Mouse (Mus musculus): ENCODE results near the gene Sumo3.

Sumo3 gene

GRCm38 (mm10) chr10:77626036-77626435 lies 20.1 kb downstream of the Sumo3 start:
- no peak for DNase-seq (ENCODE audit: low spot score in 2 of 2)

DNA sequence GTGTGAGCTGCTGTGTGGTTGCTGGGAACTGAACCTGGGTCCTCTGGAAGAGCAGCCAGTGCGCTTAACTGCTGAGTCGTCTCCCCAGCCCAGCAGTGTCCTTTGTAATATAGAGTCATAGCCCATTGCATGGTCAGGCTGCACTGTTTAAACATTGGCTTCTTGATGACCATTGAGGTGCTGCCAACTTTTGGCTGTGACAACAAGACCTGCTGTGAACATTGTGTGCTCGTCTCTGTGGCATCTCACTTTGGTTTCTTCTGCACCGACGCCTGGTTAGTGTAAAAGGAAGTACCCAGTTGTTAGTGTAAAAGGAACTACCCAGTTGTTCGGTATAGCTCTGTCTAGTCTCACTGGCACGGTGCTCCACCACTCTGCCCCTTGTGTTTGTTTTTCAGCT lies 20.7 kb downstream of the Sumo3 start:
- peak; percentile 44 to 71 for DNase-seq (ENCODE audit: low spot score in 2 of 2)

- DNase-seq (ENCODE audit: low spot score in 2 of 2): peak; percentile 78 to 84
Measured at GRCm38 (mm10) chr10:77627497-77627896, 21.6 kb downstream of the Sumo3 start.

DNA sequence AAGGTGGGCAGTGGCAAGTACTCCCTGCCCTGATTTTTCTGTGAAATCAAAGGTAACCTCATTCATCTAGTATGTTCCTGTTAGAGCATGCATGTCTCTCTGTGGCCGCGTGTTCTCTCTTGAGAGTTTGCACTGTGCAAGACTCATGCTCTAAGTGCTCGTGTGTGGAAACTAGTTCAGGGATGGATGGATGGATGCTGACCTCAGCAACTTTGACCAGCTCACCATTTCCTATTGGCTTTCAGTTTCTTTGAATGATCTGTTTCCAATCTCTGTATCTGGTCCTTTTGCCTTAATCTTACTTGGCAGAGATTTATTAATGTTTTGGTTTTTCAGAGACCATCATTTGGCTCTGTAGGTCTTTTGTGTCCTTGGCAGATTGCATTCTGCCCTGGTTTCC lies 23.3 kb downstream of the Sumo3 start:
- no peak for DNase-seq (ENCODE audit: low spot score in 2 of 2)

- peak; percentile 46 to 67 for DNase-seq (ENCODE audit: low spot score in 2 of 2)
Measured at GRCm38 (mm10) chr10:77629970-77630369, 24.1 kb downstream of the Sumo3 start.

GRCm38 (mm10) chr10:77634016-77634415 lies 28.1 kb downstream of the Sumo3 start:
- peak in 1 of 2 experiments; percentile 46 for DNase-seq (ENCODE audit: low spot score in 2 of 2)

DNA sequence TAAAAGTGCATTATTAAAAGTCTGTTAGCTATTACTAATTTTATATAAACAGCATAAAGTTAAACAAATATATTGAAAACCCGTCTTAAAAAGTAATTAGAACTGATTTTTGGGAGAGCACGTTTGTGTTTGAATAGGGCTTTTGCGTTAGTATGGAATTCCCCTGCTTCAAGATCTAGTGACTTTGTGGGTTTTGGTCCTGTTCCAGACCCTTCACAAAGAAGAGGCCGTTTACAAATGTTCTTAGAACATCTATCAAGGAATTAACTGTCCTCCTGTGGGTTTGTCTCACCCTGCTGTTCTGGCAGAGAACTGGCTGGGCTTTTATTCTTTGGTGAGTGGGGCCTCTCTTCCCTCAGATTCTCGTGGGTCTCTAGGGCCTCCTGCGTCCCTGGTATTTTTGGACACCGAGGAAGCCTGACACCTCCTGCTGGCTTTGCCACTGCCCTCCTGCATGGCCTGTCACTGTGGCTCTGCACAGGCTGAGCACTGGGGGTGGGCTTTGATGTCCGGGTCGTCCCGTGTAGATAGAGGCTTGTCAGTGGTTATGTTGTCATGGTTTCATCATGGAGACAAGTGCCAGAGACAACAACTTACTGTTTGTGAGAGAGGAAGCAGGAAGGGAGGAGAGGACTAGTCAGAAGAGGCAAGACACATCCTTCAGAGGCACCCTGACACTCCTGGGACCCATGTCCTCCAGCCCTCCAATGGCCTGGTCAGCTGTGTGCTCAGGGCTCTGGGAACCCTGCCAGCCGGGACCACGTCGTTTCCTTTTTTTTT lies 28.7 kb downstream of the Sumo3 start:
- DNase-seq (ENCODE audit: low spot score in 2 of 2): no peak

DNA sequence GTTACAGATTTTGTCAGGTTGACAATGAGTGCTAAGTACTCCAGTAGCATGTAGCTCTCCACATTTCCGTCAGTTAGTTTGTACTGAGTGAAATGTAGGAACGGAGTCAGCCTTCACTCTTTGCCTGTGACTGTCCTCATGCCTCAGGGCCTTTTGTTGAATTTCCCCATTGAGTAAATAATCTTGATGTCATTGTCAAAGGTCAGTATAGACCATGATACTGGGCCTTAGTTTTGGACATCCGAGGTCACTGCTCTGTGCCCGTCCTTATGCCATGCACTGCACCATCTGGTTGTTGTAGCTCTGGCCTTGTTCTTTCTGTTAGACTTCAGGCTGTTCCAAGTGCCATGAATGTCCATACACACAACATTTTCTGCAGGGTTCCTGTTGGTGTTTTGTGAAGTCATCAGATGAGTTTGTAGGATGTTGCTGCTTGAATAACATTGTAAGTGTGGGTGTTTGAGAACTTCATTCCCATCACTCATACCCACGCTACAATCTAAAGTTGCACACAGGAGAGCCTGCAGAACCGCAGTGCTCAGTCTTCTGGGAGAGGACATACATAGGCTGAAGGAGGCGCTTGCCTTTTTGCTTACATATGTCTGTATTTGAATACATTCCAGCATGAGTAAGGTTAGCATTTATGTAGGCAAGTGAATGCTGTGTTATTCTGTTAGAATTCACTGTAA lies 30.5 kb downstream of the Sumo3 start:
- DNase-seq (ENCODE audit: low spot score in 2 of 2): no peak

- DNase-seq (ENCODE audit: low spot score in 2 of 2): no peak
Measured at GRCm38 (mm10) chr10:77638956-77639355, 33.1 kb downstream of the Sumo3 start.

GRCm38 (mm10) chr10:77643160-77643559 lies 37.3 kb downstream of the Sumo3 start:
- DNase-seq (ENCODE audit: low spot score in 2 of 2): no peak

DNA sequence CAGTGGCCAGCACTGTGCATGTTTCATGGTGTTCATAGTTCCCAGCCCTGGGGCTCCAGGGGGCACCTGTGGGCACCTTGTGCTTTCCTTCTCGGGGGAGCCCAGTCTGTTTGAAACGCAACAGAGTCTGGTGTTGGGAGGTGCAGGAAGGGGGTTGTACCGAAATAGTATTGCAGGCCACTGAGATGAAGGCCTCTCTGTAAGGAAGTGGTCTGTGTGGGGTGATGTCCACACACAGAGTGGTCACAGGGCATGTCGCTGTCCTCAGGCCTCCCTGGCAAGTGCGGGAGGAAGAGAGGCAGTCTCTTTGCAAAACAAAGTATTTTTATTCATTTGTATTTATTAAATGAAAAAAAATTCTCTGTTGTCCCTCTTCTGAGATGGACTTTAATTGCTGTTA lies 39.7 kb downstream of the Sumo3 start:
- peak in 1 of 2 experiments; percentile 36 for DNase-seq (ENCODE audit: low spot score in 2 of 2)

DNA sequence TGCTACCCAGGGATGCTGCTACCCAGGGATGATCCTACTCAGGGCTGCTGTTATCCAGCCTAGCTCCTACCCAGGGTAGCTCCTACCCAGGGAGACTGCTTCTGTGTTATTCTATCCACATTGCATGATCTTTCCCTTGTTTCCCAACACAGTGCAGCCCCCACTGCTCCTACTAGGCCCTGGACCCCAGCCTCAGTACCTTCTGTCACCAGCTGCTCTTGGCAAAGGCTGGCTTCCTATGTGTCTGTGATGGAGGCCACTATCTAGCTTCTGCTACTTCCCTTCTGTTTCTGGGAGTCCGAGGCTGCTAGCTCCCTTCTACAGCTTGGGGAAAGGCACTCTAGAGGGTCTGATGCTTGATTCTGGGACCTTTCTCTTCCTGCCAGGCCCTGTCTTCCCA lies 41.6 kb downstream of the Sumo3 start:
- no peak for DNase-seq (ENCODE audit: low spot score in 2 of 2)

DNA sequence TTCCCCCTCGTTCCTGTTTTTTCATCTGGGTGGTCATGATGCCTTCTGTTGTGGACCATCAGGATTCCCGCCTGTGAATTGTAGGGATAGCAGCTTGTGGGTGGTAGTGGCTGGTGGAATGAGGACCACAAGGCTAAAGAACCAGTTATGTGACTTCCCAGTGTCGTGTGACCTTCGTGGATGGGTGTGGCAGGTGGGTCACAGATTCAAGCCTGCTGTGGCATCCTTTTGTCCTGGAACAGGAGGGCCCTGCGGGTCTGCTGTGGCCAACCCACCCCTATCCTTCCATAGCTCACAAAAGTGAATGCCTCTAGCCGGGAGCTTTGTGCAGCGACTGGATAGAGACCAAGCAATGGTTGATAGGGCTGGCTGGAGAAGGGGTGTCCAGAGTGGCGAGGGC lies 42.0 kb downstream of the Sumo3 start:
- DNase-seq (ENCODE audit: low spot score in 2 of 2): no peak

- DNase-seq (ENCODE audit: low spot score in 2 of 2): peak in 1 of 2 experiments; percentile 30
Measured at GRCm38 (mm10) chr10:77652046-77652445, 46.1 kb downstream of the Sumo3 start.

- peak in 1 of 2 experiments; percentile 33 for DNase-seq (ENCODE audit: low spot score in 2 of 2)
Measured at GRCm38 (mm10) chr10:77658286-77658994, 52.5 kb downstream of the Sumo3 start.

DNA sequence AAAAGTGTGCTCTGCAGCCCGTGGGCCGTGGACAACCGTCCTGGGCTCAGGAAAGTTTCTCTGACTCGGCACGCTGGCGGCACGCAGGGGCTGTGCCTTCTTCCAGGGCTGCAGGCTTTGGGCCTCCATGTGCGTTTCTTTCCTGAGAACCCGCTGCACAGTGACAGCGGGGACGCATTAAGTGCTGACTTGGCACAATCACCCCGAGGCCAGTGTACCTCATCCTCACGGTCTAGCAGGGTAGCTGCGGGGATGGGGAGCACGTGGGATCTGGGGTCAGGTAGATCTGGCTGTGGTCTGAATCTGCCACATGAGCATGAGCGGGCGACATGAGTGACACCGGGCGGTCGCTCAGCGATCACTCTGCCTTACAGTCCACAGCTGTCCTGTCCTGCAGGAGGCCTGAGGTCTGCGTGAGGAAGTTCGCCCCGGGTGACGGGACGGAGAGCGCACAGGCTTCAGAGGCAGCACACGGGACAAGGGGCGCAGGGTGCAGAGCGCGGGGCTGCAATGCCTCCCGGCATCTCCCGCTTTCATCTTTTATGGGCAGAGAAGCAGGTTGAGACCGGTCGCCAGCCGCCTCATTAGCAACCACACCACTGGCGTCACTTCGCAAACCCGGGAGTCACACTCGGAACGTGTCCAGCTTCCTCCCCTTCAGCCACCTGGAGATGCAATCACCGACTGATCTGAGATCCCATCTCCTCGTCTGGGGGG lies 58.2 kb downstream of the Sumo3 start:
- no peak for DNase-seq (ENCODE audit: low spot score in 2 of 2)

DNA sequence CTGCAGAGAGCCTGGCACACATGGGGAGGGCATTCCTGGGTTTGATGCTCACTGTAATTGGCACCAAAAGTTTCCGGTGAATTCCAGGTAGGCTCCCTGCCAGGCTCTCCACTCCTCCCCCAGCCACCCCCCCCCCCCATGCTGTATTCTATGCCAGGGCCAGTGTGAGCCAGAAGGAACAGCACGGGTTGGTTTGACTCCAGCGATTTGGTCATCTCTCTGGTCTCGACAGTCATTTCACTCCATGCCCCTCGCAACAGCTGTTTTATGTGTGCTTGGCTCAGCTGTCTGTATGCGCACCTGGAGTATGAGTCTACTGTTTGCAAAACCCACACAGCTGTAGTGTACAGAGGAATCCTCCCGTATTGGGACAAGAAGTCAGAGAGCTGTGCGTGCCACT lies 60.4 kb downstream of the Sumo3 start:
- no peak for DNase-seq (ENCODE audit: low spot score in 2 of 2)

- DNase-seq (ENCODE audit: low spot score in 2 of 2): no peak
Measured at GRCm38 (mm10) chr10:77667402-77667801, 61.5 kb downstream of the Sumo3 start.

Measured in natural killer cell, adult 2 months (primary cell).